Mouse (Mus musculus): ENCODE measurements around the gene Krtap9-3. TPM values are rescaled to one million over a fixed set of nuclear protein-coding genes. Genes with fewer than 3 reads are reported as not detected.

Krtap9-3 gene
- polyA plus RNA-seq, 1 experiment: not detected

DNA sequence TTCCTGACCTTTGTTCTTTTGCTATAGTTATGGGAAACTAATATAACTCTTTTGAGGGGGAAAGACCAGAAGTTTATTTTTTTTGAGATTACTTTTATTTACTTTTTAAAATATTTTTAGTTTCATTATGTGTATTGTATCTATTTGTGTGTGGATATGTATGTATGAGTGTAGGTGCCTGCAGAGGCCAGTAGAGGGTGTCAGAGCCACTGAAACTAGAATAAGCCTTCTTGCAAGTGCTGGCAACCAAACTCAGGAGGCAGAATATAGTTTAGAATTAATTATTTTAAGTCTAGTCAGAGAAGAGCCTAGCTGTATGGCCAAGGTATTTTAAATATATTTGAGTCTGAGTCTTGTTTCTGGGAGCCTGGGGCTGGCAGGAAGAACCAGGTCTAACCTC, 50.0 kb downstream of the Krtap9-3 start:
- Histone ChIP-seq H3K27ac (ENCODE audit: insufficient read depth, low read length) (no peak overlapping the region), H3K4me3 (ENCODE audit: insufficient read depth, low read length) (no peak overlapping the region), H3K4me1 (ENCODE audit: control insufficient read depth, insufficient read depth, low read length) (no peaks in the 10 kb centered on the region)
- TF ChIP-seq POLR2A (IDR thresholded peaks at IDR 0.05; ENCODE audit: low read depth, low read length) (no peak), CTCF (IDR thresholded peaks at IDR 0.05; ENCODE audit: borderline replicate concordance, insufficient read depth, low read length) (no peak)

Other genes with a start within 250 kb of the Krtap9-3 start
- not detected in 2 replicates for gene Krt27, start 247.0 kb downstream of the Krtap9-3 start, polyA plus RNA-seq (2011; ENCODE audit: insufficient read length, low read depth, missing spikeins)
- gene Krt28, start 223.2 kb downstream of the Krtap9-3 start, polyA plus RNA-seq (2011; ENCODE audit: insufficient read length, low read depth, missing spikeins): not detected in 2 replicates
- gene Krt10, start 208.7 kb downstream of the Krtap9-3 start, polyA plus RNA-seq (2011; ENCODE audit: insufficient read length, low read depth, missing spikeins): 4.0 and 4.5 TPM in 2 replicates
- not detected in 2 replicates for gene Krt12, start 175.8 kb downstream of the Krtap9-3 start, polyA plus RNA-seq (2011; ENCODE audit: insufficient read length, low read depth, missing spikeins)
- 1.7 and 3.9 TPM in 2 replicates for gene Krt20, start 160.0 kb downstream of the Krtap9-3 start, polyA plus RNA-seq (2011; ENCODE audit: insufficient read length, low read depth, missing spikeins)
- gene Krt23, start 105.0 kb downstream of the Krtap9-3 start, polyA plus RNA-seq (2011; ENCODE audit: insufficient read length, low read depth, missing spikeins): not detected in 2 replicates
- not detected in 2 replicates for gene Krt39, start 76.8 kb downstream of the Krtap9-3 start, polyA plus RNA-seq (2011; ENCODE audit: insufficient read length, low read depth, missing spikeins)
- not detected in 2 replicates for gene Krt40, start 54.9 kb downstream of the Krtap9-3 start, polyA plus RNA-seq (2011; ENCODE audit: insufficient read length, low read depth, missing spikeins)
- not detected in 2 replicates for gene Krtap3-3, start 47.2 kb downstream of the Krtap9-3 start, polyA plus RNA-seq (2011; ENCODE audit: insufficient read length, low read depth, missing spikeins)
- gene Krtap3-2, start 41.3 kb downstream of the Krtap9-3 start, polyA plus RNA-seq (2011; ENCODE audit: insufficient read length, low read depth, missing spikeins): not detected in 2 replicates
- gene Gm11939, start 38.6 kb downstream of the Krtap9-3 start, polyA plus RNA-seq (2011; ENCODE audit: insufficient read length, low read depth, missing spikeins): not detected in 2 replicates
- gene Krtap3-1, start 31.5 kb downstream of the Krtap9-3 start, polyA plus RNA-seq (2011; ENCODE audit: insufficient read length, low read depth, missing spikeins): not detected in 2 replicates
- gene Krtap1-5, start 17.1 kb downstream of the Krtap9-3 start, polyA plus RNA-seq (2011; ENCODE audit: insufficient read length, low read depth, missing spikeins): not detected in 2 replicates
- gene Krtap1-4, start 14.5 kb downstream of the Krtap9-3 start, polyA plus RNA-seq (2011; ENCODE audit: insufficient read length, low read depth, missing spikeins): not detected in 2 replicates
- gene Krtap1-3, start 6.8 kb downstream of the Krtap9-3 start, polyA plus RNA-seq (2011; ENCODE audit: insufficient read length, low read depth, missing spikeins): not detected in 2 replicates
- not detected in 2 replicates for gene Gm11938, start 5.2 kb upstream of the Krtap9-3 start, polyA plus RNA-seq (2011; ENCODE audit: insufficient read length, low read depth, missing spikeins)
- not detected in 2 replicates for gene Gm11937, start 12.1 kb upstream of the Krtap9-3 start, polyA plus RNA-seq (2011; ENCODE audit: insufficient read length, low read depth, missing spikeins)
- gene Krtap2-4, start 16.7 kb upstream of the Krtap9-3 start, polyA plus RNA-seq (2011; ENCODE audit: insufficient read length, low read depth, missing spikeins): not detected in 2 replicates
- gene Gm11562, start 22.3 kb upstream of the Krtap9-3 start, polyA plus RNA-seq (2011; ENCODE audit: insufficient read length, low read depth, missing spikeins): not detected in 2 replicates
- not detected in 2 replicates for gene Krtap4-1, start 30.1 kb upstream of the Krtap9-3 start, polyA plus RNA-seq (2011; ENCODE audit: insufficient read length, low read depth, missing spikeins)
- gene Krtap4-2, start 37.0 kb upstream of the Krtap9-3 start, polyA plus RNA-seq (2011; ENCODE audit: insufficient read length, low read depth, missing spikeins): not detected in 2 replicates
- not detected in 2 replicates for gene Krtap4-7, start 46.0 kb upstream of the Krtap9-3 start, polyA plus RNA-seq (2011; ENCODE audit: insufficient read length, low read depth, missing spikeins)
- not detected in 2 replicates for gene Gm11555, start 52.1 kb upstream of the Krtap9-3 start, polyA plus RNA-seq (2011; ENCODE audit: insufficient read length, low read depth, missing spikeins)
- not detected in 2 replicates for gene Gm11563, start 60.9 kb upstream of the Krtap9-3 start, polyA plus RNA-seq (2011; ENCODE audit: insufficient read length, low read depth, missing spikeins)
- not detected in 2 replicates for gene Krtap4-6, start 67.9 kb upstream of the Krtap9-3 start, polyA plus RNA-seq (2011; ENCODE audit: insufficient read length, low read depth, missing spikeins)
- gene Gm14190, start 92.6 kb upstream of the Krtap9-3 start, polyA plus RNA-seq (2011; ENCODE audit: insufficient read length, low read depth, missing spikeins): not detected in 2 replicates
- not detected in 2 replicates for gene Gm14180, start 136.2 kb upstream of the Krtap9-3 start, polyA plus RNA-seq (2011; ENCODE audit: insufficient read length, low read depth, missing spikeins)
- gene Gm11595, start 174.8 kb upstream of the Krtap9-3 start, polyA plus RNA-seq (2011; ENCODE audit: insufficient read length, low read depth, missing spikeins): not detected in 2 replicates
- gene Krtap4-8, start 182.6 kb upstream of the Krtap9-3 start, polyA plus RNA-seq (2011; ENCODE audit: insufficient read length, low read depth, missing spikeins): not detected in 2 replicates
- not detected in 2 replicates for gene Krtap4-9, start 187.1 kb upstream of the Krtap9-3 start, polyA plus RNA-seq (2011; ENCODE audit: insufficient read length, low read depth, missing spikeins)
- not detected in 2 replicates for gene Gm11596, start 195.4 kb upstream of the Krtap9-3 start, polyA plus RNA-seq (2011; ENCODE audit: insufficient read length, low read depth, missing spikeins)
- not detected in 2 replicates for gene Gm11569, start 200.8 kb upstream of the Krtap9-3 start, polyA plus RNA-seq (2011; ENCODE audit: insufficient read length, low read depth, missing spikeins)
- not detected in 2 replicates for gene Gm11554, start 206.3 kb upstream of the Krtap9-3 start, polyA plus RNA-seq (2011; ENCODE audit: insufficient read length, low read depth, missing spikeins)
- not detected in 2 replicates for gene Krtap4-13, start 211.8 kb upstream of the Krtap9-3 start, polyA plus RNA-seq (2011; ENCODE audit: insufficient read length, low read depth, missing spikeins)
- gene Gm11564, start 217.6 kb upstream of the Krtap9-3 start, polyA plus RNA-seq (2011; ENCODE audit: insufficient read length, low read depth, missing spikeins): not detected in 2 replicates
- gene 2300003K06Rik, start 240.0 kb upstream of the Krtap9-3 start, polyA plus RNA-seq (2011; ENCODE audit: insufficient read length, low read depth, missing spikeins): not detected in 2 replicates